Mouse (Mus musculus): ENCODE measurements around the gene Hcls1. TPM values are rescaled to one million over a fixed set of nuclear protein-coding genes. Genes with fewer than 3 reads are reported as not detected.

The Hcls1 gene
- total RNA-seq, 2 experiments from 2014 or later: 1.6 to 2.7 TPM

DNA sequence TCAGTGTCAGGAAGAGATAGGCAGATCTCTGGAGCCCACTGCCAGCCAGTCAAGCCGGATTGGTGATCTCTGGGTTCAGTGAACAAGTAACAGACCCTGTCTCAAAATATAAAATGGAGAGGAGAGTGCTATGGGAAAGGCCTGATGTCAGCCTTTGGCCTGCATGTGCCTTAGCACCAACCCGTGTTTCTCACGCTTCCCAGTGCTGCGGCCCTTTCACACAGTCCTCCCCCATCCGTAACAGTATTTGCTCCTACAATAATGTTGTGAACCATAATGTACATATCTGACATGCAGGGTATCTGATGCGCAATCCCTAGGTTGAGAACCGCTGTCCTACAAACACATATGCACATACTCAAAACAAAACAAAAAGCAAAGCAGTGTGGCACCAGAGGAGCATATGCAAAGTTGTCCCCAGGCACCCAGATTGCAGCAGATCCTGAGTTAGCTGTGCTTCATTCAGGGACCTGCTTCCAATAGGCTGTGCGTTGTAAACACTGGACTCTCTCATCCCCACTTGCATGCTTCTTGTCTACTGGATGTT lies 13.6 kb upstream of the Hcls1 start:
- intact Hi-C loops (cut with DNase I): no loop called here

GRCm38 (mm10) chr16:36921980-36922379 lies 12.8 kb upstream of the Hcls1 start:
- H3K4me3 ChIP-seq: no peak overlapping the region
- intact Hi-C loops (cut with DNase I): no loop called here
- DNase-seq: no peak

More for the DNA sequence above, 13.6 kb upstream of the Hcls1 start:
- no peak for DNase-seq
- Histone ChIP-seq H3K4me3 (no peak overlapping the region), H3K27ac (no peak overlapping the region)
- no peak for TF ChIP-seq CTCF (IDR thresholded peaks at IDR 0.05)

DNA sequence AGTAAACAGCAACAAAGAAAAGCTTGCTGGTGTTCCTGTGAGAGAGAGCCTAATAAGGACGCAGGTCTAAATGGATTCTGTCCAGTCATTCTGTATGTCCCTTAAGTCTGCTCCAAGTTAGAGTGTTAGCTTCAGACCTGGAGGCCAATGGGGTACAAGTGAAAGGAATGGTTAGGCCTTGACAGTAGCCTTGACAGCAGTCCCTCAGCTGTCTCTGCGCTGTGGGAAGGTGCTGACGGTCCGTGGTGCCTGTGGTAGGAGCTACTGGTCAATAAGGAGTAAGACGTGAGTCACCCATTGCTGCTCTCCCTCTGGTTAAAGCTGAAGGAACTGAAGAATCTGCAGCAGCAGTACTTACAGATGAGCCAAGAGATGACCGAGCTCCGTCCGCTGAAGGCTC lies 10.5 kb upstream of the Hcls1 start:
- no peak for DNase-seq
- no peak overlapping the region for H3K4me3 ChIP-seq
- TF ChIP-seq CTCF (IDR thresholded peaks at IDR 0.05): no peak
- intact Hi-C loops (cut with DNase I): no loop called here
- H3K27ac ChIP-seq: no peak overlapping the region

More at GRCm38 (mm10) chr16:36921980-36922379, 12.8 kb upstream of the Hcls1 start:
- no peak overlapping the region for H3K27ac ChIP-seq
- no peak for TF ChIP-seq CTCF (IDR thresholded peaks at IDR 0.05)

- H3K27ac ChIP-seq: no peak overlapping the region
- intact Hi-C loops (cut with DNase I): no loop called here
- TF ChIP-seq CTCF (IDR thresholded peaks at IDR 0.05): no peak
- DNase-seq: no peak
- no peak overlapping the region for H3K4me3 ChIP-seq
Measured at GRCm38 (mm10) chr16:36925351-36925750, 9.4 kb upstream of the Hcls1 start.

- intact Hi-C loops (cut with DNase I): no loop called here
- Histone ChIP-seq H3K4me3 (no peak overlapping the region), H3K27ac (no peak overlapping the region)
- no peak for DNase-seq
- no peak for TF ChIP-seq CTCF (IDR thresholded peaks at IDR 0.05)
Measured at GRCm38 (mm10) chr16:36925797-36926196, 9.0 kb upstream of the Hcls1 start.

DNA sequence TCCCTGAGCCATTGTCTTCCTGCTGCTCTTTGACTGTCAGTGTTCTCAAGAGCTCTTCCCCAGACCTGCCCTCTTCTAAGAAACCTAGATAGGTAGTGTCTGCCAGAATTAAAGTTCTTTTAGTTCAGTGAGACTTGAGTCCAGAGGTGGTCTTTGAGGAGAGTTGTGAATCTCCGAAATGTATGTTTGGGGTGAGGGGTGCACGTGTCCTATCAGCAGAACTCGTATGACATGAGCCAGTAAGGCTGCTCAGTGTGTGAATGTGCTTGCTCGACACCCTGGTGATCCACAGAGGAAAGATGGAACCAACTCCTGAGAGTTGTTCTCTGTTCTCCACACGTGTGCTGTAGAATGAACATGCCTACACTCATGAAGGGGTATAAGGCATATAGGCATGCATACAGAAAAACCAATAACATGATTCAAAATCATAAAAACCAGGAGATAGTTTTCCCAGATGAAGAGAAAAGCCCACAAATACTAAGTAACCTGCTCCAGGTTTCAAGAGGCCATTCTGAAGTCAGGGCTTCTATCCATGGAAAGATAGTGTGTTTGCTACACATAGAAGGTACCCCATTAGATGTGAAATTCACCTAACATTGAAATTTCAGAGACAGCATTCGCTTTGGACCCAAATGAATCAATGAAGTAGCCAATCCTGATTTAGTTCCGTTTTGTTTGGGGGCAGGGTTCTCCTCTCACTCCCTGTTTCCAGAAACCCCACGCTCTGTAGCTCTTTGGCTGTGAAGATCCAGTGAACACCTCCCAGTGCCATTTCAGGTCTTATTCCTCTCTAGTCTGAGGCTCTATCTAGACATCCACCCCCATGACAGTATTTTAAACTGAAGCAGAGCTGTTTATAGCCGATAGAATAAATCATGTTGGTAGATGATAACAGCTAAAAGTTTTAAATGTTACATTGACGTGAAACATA lies 8.0 kb upstream of the Hcls1 start:
- H3K4me3 ChIP-seq: no peak overlapping the region
- no peak for DNase-seq
- H3K27ac ChIP-seq: no peak overlapping the region
- intact Hi-C loops (cut with DNase I): no loop called here
- TF ChIP-seq CTCF (IDR thresholded peaks at IDR 0.05): no peak

GRCm38 (mm10) chr16:36927495-36928105 lies 7.2 kb upstream of the Hcls1 start:
- no peak for TF ChIP-seq CTCF (IDR thresholded peaks at IDR 0.05)
- intact Hi-C loops (cut with DNase I): no loop called here
- no peak for DNase-seq

GRCm38 (mm10) chr16:36928106-36928500 lies 6.7 kb upstream of the Hcls1 start:
- no peak for DNase-seq
- H3K27ac ChIP-seq: no peak overlapping the region
- no peak overlapping the region for H3K4me3 ChIP-seq
- TF ChIP-seq CTCF (IDR thresholded peaks at IDR 0.05): no peak
- intact Hi-C loops (cut with DNase I): no loop called here

More at GRCm38 (mm10) chr16:36927495-36928105, 7.2 kb upstream of the Hcls1 start:
- Histone ChIP-seq H3K27ac (no peak overlapping the region), H3K4me3 (no peak overlapping the region)

- no peak for TF ChIP-seq CTCF (IDR thresholded peaks at IDR 0.05)
- DNase-seq: no peak
- intact Hi-C loops (cut with DNase I): no loop called here
- H3K4me3 ChIP-seq: no peak overlapping the region
- no peak overlapping the region for H3K27ac ChIP-seq
Measured at GRCm38 (mm10) chr16:36929216-36929615, 5.6 kb upstream of the Hcls1 start.

DNA sequence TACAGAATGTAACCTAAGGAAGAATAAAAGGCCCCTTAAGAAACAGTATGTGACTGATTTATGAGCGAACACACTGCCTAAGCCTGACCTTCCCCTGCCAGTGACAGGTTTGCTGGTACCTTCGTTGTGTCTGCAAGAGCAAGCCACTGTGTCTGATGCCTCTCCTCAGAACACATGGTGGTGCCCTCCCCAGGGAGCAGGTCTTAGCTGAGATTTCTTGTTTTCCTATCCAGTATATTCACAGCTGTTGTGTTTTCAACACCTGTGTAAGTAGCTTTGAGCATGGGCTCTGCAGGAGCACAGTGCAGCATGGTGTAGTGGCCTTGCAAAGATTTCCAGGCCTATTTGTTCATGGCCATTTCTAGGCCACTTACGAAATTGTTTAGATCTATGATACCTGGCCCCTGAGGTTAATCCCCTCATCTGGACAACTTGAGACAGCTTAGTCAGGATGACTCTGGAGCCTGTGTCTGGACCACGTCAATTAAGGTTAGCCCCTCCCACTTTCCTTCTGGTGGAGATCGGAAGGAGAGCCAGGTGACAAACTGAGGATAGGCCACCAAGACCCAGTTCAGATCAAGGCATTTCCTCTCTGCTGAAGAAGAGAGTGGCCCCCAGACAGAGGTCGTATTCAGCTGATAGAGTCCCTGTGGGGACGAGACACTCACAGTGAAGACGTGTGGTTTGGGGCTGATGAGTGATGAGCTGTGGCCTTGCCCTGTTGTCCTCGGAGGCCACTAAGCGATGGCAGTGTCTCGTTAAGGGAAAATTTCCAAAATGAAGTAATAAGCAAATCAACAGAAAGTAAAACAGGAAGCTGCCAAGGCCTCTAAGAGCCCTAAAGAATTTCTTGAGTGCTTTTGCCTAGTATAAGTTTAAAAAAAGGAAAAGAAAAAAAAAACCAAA lies 4.3 kb upstream of the Hcls1 start:
- no peak for TF ChIP-seq CTCF (IDR thresholded peaks at IDR 0.05)
- intact Hi-C loops (cut with DNase I): no loop called here
- H3K4me3 ChIP-seq: no peak overlapping the region
- DNase-seq: no peak
- H3K27ac ChIP-seq: no peak overlapping the region; the same call in 1 of the 2 replicates

DNA sequence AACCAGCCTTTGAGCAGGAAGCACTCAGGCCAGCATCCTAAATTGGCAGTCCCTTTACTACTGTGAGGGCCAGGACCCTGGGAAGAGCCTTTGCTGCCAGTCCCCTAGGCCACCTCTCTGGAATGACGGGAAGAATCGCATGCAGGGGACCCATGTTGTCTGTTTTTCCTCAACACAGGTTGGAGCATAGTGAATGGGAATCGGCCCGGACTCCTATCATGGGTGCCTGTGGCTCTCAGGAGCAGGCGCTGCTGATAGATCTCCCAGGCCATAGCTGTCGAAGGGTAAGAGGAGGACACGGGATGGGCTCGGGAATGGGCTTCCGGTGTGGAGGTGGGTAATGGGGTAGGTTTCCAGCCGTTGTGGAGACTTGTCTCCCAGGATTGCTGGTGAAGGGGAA lies 3.4 kb upstream of the Hcls1 start:
- intact Hi-C loops (cut with DNase I): no loop called here
- Histone ChIP-seq H3K27ac (0 out of 2 replicates have a peak overlapping the region, but pooled peaks have one; percentile 28), H3K4me3 (no peak overlapping the region)
- no peak for DNase-seq
- TF ChIP-seq CTCF (IDR thresholded peaks at IDR 0.05): no peak

DNA sequence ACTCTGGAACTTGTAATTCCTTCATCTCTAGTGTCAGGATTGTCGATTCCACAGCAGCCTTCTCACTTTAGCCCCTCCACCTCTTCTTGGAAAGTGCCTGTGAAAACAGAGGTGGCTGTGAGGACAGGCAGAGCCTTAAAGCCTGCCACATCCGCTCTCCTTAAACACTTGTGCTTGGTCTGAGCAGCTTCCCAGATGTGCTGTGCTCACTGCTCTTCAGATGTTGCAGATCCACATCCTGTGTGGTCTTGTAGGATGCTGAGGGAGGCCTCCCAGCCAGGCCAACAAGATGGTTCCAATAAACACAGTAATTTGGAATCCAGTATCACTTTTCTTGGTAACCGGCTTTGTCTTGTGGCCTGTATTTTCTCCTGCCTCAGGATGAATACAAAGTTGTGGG lies 2.8 kb upstream of the Hcls1 start:
- Histone ChIP-seq H3K27ac (no peak overlapping the region), H3K4me3 (no peak overlapping the region)
- DNase-seq: no peak
- intact Hi-C loops (cut with DNase I): no loop called here
- TF ChIP-seq CTCF (IDR thresholded peaks at IDR 0.05): no peak

Data from gastrocnemius, adult 2 months (tissue).